Mouse (Mus musculus) limb, embryonic 15.5 days (tissue): Measurements from ENCODE around the gene Mmp14. TPM values are rescaled to one million over a fixed set of nuclear protein-coding genes. Genes with fewer than 3 reads are reported as not detected.

Source experiments
- ATAC-seq: fragments of 200-750 bp; cut with Nextera tagmentation; 2 replicates; pipeline ENCODE4 v1.8.0; 2017; ENCODE audit warnings: low read depth, moderate TSS enrichment; ENCODE audit not compliant: insufficient number of reproducible peaks, low FRiP score, low TSS enrichment
- H3K27ac ChIP-seq: fragments of 300-500 bp; sonication (generic); 2 replicates; pipeline ENCODE4 v1.5.1; 2015; ENCODE audit warnings: moderate library complexity, mild to moderate bottlenecking, inconsistent platforms
- H3K27me3 ChIP-seq: fragments of 300-500 bp; sonication (generic); 2 replicates; pipeline ENCODE4 v1.6.1; 2015; ENCODE audit warnings: inconsistent platforms
- H3K36me3 ChIP-seq: fragments of 300-500 bp; sonication (generic); 2 replicates; pipeline ENCODE4 v1.6.1; 2015; ENCODE audit warnings: inconsistent platforms
- H3K4me1 ChIP-seq: fragments of 300-500 bp; sonication (generic); 2 replicates; pipeline ENCODE4 v1.6.1; 2015; ENCODE audit warnings: inconsistent platforms
- H3K4me2 ChIP-seq: fragments of 300-500 bp; sonication (generic); 2 replicates; pipeline ENCODE4 v1.6.1; 2015; ENCODE audit warnings: mild to moderate bottlenecking, inconsistent platforms
- H3K4me3 ChIP-seq: fragments of 300-500 bp; sonication (generic); 2 replicates; pipeline ENCODE4 v1.5.1; 2015; ENCODE audit warnings: mild to moderate bottlenecking, inconsistent platforms
- H3K9ac ChIP-seq: fragments of 300-500 bp; sonication (generic); 2 replicates; pipeline ENCODE4 v1.6.1; 2015; ENCODE audit warnings: inconsistent platforms
- H3K9me3 ChIP-seq: fragments of 300-500 bp; sonication (generic); 2 replicates; pipeline ENCODE4 v1.6.1; 2016; ENCODE audit warnings: inconsistent platforms
- WGBS: fragments of 180-500 bp; shearing (Covaris S2); methylation state at CpG from one replicate; pipeline ENCODE4 v1.1.7; 2015; 5-methylcytosine and 5-hydroxymethylcytosine counted together
- polyA plus RNA-seq: library from polyadenylated mRNA; unstranded; fragments of >200 nt; fragmentation: Nextera tagmentation; extraction: Ambion mirVana; gene quantifications from 2 replicates; pipeline ENCODE4 v1.2.1, GENCODE M21; 2015

The Mmp14 gene
- polyA plus RNA-seq, 1 experiment from 2014 or later: 272 TPM

- H3K9me3 ChIP-seq: no peaks in the 10 kb centered on the region
- H3K4me3 ChIP-seq: no peak overlapping the region
- H3K4me1 ChIP-seq: peaks cover 29% of the 10 kb centered on the region
- H3K36me3 ChIP-seq: no peaks in the 10 kb centered on the region
- H3K9ac ChIP-seq: no peak overlapping the region
- no peak overlapping the region for H3K27ac ChIP-seq
- H3K4me2 ChIP-seq: no peak overlapping the region
- no peak for ATAC-seq
- H3K27me3 ChIP-seq: no peaks in the 10 kb centered on the region
- WGBS: 26% methylated on average over 5 of the region's 5 CpGs
Measured at GRCm38 (mm10) chr14:54416229-54416775, 15.1 kb upstream of the Mmp14 start.

- no peak for ATAC-seq
- no peak overlapping the region for H3K4me3 ChIP-seq
- 69% methylated on average over 4 of the region's 4 CpGs for WGBS
- no peak overlapping the region for H3K4me2 ChIP-seq
- no peaks in the 10 kb centered on the region for H3K36me3 ChIP-seq
- no peak overlapping the region for H3K27ac ChIP-seq
- H3K4me1 ChIP-seq: peaks cover 29% of the 10 kb centered on the region
- no peaks in the 10 kb centered on the region for H3K27me3 ChIP-seq
- H3K9ac ChIP-seq: no peak overlapping the region
- no peaks in the 10 kb centered on the region for H3K9me3 ChIP-seq
Measured at GRCm38 (mm10) chr14:54416830-54417229, 14.6 kb upstream of the Mmp14 start.

DNA sequence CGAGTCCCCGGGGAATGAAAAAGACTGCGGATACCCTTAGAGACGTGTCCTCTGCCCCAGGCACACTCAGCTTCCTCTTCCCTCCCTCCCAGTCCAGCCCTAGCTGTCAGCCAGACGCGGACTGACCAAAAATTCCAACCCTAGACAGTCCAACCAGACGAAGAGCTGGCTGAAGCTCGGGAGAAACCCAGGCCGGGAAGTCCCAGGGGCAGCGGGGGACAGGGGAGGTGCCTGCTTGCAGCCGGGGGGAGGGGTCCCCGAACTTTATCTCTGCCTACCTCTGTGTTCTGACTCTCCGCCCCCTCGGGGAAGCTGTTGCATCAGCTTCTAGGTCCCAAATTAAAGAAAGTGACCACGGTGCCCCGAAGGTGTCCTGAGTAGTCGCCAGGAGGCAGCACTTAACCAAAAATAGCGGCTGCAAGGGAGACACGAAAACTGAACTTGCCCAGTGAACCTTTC lies 13.8 kb upstream of the Mmp14 start, which contains the start of gene Slc7a7:
Gene Slc7a7 (minus strand): TSS at position 158 of the 459 bp plus-strand sequence.
- Histone ChIP-seq H3K9ac (no peak within 1 kb of the TSS), H3K4me1 (peaks cover 29% of the 10 kb centered on the region), H3K27ac (no peak within 1 kb of the TSS), H3K4me3 (no peak within 1 kb of the TSS), H3K9me3 (no peaks in the 10 kb centered on the region), H3K4me2 (peak within 1 kb of the TSS; percentile 1; the same call in 1 of the 2 replicates), H3K27me3 (no peaks in the 10 kb centered on the region), H3K36me3 (no peaks in the 10 kb centered on the region)
- WGBS: 14% methylated on average over 19 of the region's 19 CpGs
- ATAC-seq: no peak

DNA sequence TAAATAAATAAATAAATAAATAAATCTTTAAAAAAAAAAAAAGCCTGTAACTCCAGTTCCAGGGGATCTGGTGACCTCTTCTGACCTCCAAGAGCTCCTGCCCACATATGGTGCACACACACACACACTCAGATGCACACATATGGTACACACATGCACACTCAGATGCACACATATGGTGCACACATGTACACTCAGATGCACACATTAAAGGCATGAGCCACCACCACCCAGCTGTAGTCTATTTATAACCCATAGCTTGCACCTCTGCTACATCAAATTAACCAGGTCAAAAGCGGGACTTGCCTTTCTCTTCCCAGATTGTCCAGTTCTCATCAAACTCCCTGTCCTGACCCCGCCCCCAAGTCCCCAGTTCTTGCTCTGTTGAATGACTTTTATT lies 10.4 kb upstream of the Mmp14 start:
- no peak overlapping the region for H3K4me2 ChIP-seq
- peaks cover 7% of the 10 kb centered on the region for H3K4me1 ChIP-seq
- no peak; the same call in 1 of the 2 replicates for ATAC-seq
- no peak overlapping the region for H3K9ac ChIP-seq
- no peaks in the 10 kb centered on the region for H3K27me3 ChIP-seq
- no peak overlapping the region for H3K4me3 ChIP-seq
- H3K27ac ChIP-seq: no peak overlapping the region
- WGBS: 71% methylated on average over 2 of the region's 2 CpGs
- H3K36me3 ChIP-seq: no peaks in the 10 kb centered on the region
- H3K9me3 ChIP-seq: no peaks in the 10 kb centered on the region

GRCm38 (mm10) chr14:54423406-54423805 lies 8.0 kb upstream of the Mmp14 start:
- Histone ChIP-seq H3K27ac (no peak overlapping the region), H3K4me1 (peaks cover 11% of the 10 kb centered on the region), H3K4me3 (no peak overlapping the region), H3K27me3 (no peaks in the 10 kb centered on the region), H3K4me2 (no peak overlapping the region), H3K9ac (no peak overlapping the region), H3K36me3 (no peaks in the 10 kb centered on the region), H3K9me3 (no peaks in the 10 kb centered on the region)
- WGBS: 69% methylated on average over 5 of the region's 5 CpGs
- ATAC-seq: no peak

DNA sequence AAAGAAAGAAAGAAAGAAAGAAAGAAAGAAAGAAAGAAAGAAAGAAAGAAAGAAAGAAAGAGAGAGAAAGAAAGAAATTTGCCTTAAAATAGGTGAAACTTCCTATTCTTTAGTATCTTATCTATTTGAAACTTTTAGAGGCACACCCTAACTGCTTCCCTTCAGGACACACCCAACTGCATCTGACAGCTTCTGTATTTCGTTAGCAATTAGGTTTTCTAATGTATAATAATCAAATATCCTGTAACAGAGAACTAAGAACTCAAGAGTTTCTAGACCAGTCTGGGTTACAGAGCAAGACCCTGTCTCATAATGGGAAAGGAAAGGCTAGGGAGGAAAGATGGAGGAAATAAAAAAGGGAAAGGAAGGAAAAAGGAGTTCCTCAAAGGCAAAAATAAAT lies 6.8 kb upstream of the Mmp14 start:
- no peak overlapping the region for H3K9ac ChIP-seq
- H3K4me2 ChIP-seq: no peak overlapping the region
- WGBS: 82% methylated on average over 1 of the region's 1 CpGs

DNA sequence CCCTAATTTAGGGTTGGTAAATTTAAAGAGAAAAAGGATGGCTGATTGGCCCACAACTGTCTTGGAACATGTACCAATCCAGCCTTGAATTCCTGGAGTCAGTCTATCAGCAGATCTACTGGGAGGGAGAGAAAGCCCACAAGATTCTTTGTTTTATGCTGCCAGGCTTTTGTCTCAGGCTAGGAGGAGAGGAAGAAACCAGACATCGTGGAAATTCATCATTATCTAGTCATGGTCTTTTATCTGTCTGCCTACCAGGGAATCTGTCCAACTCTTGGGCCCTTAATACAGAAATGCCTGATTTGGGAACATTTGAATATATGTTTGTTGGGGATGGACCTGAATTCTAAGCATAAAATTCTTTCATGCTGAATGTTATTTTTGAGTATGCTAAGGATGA lies 5.9 kb upstream of the Mmp14 start:
- no peaks in the 10 kb centered on the region for H3K27me3 ChIP-seq
- no peak overlapping the region for H3K27ac ChIP-seq
- 85% methylated on average over 1 of the region's 1 CpGs for WGBS
- peaks cover 28% of the 10 kb centered on the region for H3K4me1 ChIP-seq
- peaks cover 8% of the 10 kb centered on the region for H3K36me3 ChIP-seq
- H3K4me2 ChIP-seq: no peak overlapping the region
- H3K4me3 ChIP-seq: no peak overlapping the region
- no peak for ATAC-seq
- H3K9ac ChIP-seq: no peak overlapping the region
- H3K9me3 ChIP-seq: no peaks in the 10 kb centered on the region

More for the DNA sequence above, 6.8 kb upstream of the Mmp14 start:
- Histone ChIP-seq H3K4me1 (peaks cover 19% of the 10 kb centered on the region), H3K4me3 (no peak overlapping the region), H3K9me3 (no peaks in the 10 kb centered on the region), H3K27me3 (no peaks in the 10 kb centered on the region), H3K27ac (no peak overlapping the region), H3K36me3 (peaks cover 6% of the 10 kb centered on the region)
- no peak for ATAC-seq

GRCm38 (mm10) chr14:54426003-54426688 lies 5.3 kb upstream of the Mmp14 start:
- Histone ChIP-seq H3K4me1 (peaks cover 31% of the 10 kb centered on the region), H3K27me3 (no peaks in the 10 kb centered on the region), H3K9ac (peak overlapping the region; percentile 76), H3K36me3 (peaks cover 8% of the 10 kb centered on the region), H3K4me2 (peak overlapping the region; percentile 54), H3K27ac (peak overlapping the region; percentile 91), H3K4me3 (peak overlapping the region; percentile 95), H3K9me3 (no peaks in the 10 kb centered on the region)
- ATAC-seq: no peak
- WGBS: 30% methylated on average over 14 of the region's 14 CpGs

DNA sequence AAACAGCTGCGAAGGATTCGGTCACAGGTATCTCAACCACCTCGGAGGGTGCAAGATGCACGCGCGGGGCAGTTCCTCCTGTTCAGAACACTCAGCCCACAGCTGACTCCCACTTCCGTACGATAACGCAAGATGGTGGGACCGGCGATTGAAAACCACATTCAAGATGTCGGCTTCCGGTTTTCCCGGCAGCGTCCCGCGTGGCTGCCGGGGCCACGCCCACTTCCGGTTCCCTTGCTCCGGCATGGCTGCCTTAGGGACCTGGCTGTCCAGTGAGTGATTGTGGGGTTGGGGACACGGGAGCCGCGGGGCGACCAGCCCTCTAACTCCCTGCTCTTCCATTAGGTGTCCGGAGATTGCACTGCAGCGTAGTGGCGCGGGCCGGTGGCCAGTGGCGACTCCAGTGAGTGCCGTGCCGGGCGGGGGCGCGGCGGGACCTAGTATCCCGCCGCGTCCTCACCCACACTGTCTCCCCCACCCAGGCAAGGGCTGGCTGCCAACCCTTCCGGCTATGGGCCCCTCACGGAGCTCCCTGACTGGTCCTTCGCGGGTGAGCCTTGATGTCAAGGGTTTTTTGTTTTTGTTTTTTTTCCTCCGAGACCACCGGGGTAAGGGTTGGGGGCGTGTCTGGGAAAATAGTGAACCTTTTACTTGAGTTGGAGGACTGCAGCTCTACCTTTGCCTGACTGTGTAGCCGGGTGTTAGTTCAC lies 4.6 kb upstream of the Mmp14 start, which contains the start of gene Mrpl52:
Gene Mrpl52 (plus strand): TSS at position 221 of the 710 bp plus-strand sequence.
- Histone ChIP-seq H3K27ac (peak within 1 kb of the TSS; percentile 91), H3K4me1 (peaks cover 31% of the 10 kb centered on the region), H3K36me3 (peaks cover 8% of the 10 kb centered on the region), H3K4me2 (peak within 1 kb of the TSS; percentile 54), H3K27me3 (no peaks in the 10 kb centered on the region), H3K9me3 (no peaks in the 10 kb centered on the region), H3K9ac (peak within 1 kb of the TSS; percentile 76), H3K4me3 (peak within 1 kb of the TSS; percentile 95)
- under 1% methylated on average over 48 of the region's 48 CpGs for WGBS
- peak; percentile 53 for ATAC-seq

DNA sequence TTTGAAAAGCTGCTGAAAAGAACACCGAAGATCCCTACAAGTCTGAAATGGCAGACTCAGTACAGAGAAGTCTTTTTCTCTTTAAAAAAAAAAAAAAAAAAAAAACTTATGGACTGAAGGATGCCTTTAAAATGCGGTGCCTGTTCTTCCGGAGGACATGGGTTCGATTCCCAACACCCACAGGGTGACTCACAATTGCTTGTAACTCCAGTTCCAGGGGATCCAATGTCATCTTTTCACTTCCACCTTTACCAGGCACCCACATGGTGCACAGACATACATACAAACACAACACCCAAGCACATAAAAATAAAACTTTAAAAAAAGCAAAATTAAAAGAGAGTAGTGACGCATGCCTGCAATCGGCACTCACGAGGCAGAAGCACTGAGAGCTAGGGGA lies 3.7 kb upstream of the Mmp14 start:
- H3K9ac ChIP-seq: no peak overlapping the region

GRCm38 (mm10) chr14:54428421-54428820 lies 3.0 kb upstream of the Mmp14 start:
- no peak overlapping the region for H3K4me3 ChIP-seq
- no peak for ATAC-seq
- WGBS: 96% methylated on average over 5 of the region's 5 CpGs
- H3K36me3 ChIP-seq: peaks cover 8% of the 10 kb centered on the region
- H3K27me3 ChIP-seq: no peaks in the 10 kb centered on the region
- H3K4me1 ChIP-seq: peaks cover 36% of the 10 kb centered on the region
- no peaks in the 10 kb centered on the region for H3K9me3 ChIP-seq
- H3K9ac ChIP-seq: no peak overlapping the region
- H3K4me2 ChIP-seq: no peak overlapping the region
- no peak overlapping the region for H3K27ac ChIP-seq

More for the DNA sequence above, 3.7 kb upstream of the Mmp14 start:
- no peak overlapping the region for H3K27ac ChIP-seq
- H3K4me3 ChIP-seq: peak overlapping the region; percentile 95
- H3K36me3 ChIP-seq: peaks cover 8% of the 10 kb centered on the region
- H3K27me3 ChIP-seq: no peaks in the 10 kb centered on the region
- peaks cover 31% of the 10 kb centered on the region for H3K4me1 ChIP-seq
- no peak for ATAC-seq
- 85% methylated on average over 7 of the region's 7 CpGs for WGBS
- H3K9me3 ChIP-seq: no peaks in the 10 kb centered on the region
- peak overlapping the region; percentile 54 for H3K4me2 ChIP-seq
